Mouse (Mus musculus) cortical plate, adult 2 months (tissue): Measurements from ENCODE around the gene Aco2.
A peak's percentile ranks its signal among the peaks of the same experiment; 100 is the strongest.

Source experiments
- CTCF ChIP-seq: fragments of 200-500 bp; IDR thresholded peaks from 2 replicates; pipeline ENCODE4 v1.5.1; 2011; ENCODE audit warnings: mild to moderate bottlenecking, control low read depth, low read length; ENCODE audit not compliant: insufficient read depth; ENCODE audit errors: extremely low read depth
- POLR2A ChIP-seq: fragments of 200-500 bp; IDR thresholded peaks from 2 replicates; pipeline ENCODE4 v1.6.1; 2011; ENCODE audit warnings: mild to moderate bottlenecking, low read length, control low read depth; ENCODE audit not compliant: insufficient read depth; ENCODE audit errors: extremely low read depth

- TF ChIP-seq CTCF (peak; percentile 77), POLR2A (no peak)
Observed at GRCm38 (mm10) chr15:81956457-81956856, 84.3 kb downstream of the Aco2 start.
